Mouse (Mus musculus) embryonic facial prominence, embryonic 10.5 days (tissue): ENCODE data around the gene Ip6k3. TPM values are rescaled to one million over a fixed set of nuclear protein-coding genes. Genes with fewer than 3 reads are reported as not detected.

Experiments used
- DNase-seq: peaks from one replicate; pipeline ENCODE4 v3.0.0-alpha.2; 2017; ENCODE audit warnings: low spot score
- H3K27ac ChIP-seq: fragments of 300-500 bp; sonication (generic); replicated peaks from 2 replicates; pipeline ENCODE4 v1.5.1; 2016; ENCODE audit warnings: mild to moderate bottlenecking
- H3K27me3 ChIP-seq: fragments of 300-500 bp; sonication (generic); replicated peaks from 2 replicates; pipeline ENCODE4 v1.6.1; 2016; ENCODE audit warnings: low read depth, mild to moderate bottlenecking; ENCODE audit not compliant: poor library complexity, severe bottlenecking
- H3K36me3 ChIP-seq: fragments of 300-500 bp; sonication (generic); replicated peaks from 2 replicates; pipeline ENCODE4 v1.6.1; 2016; ENCODE audit warnings: mild to moderate bottlenecking, moderate library complexity
- H3K4me1 ChIP-seq: fragments of 300-500 bp; sonication (generic); 2 replicates; pipeline ENCODE4 v1.6.1; 2016
- H3K4me3 ChIP-seq: fragments of 300-500 bp; sonication (generic); 2 replicates; pipeline ENCODE4 v1.5.1; 2016; ENCODE audit warnings: mild to moderate bottlenecking, moderate library complexity
- H3K9me3 ChIP-seq: fragments of 300-500 bp; sonication (generic); 2 replicates; pipeline ENCODE4 v1.6.1; 2016; ENCODE audit warnings: mild to moderate bottlenecking
- WGBS: fragments of 180-500 bp; shearing (Covaris S2); methylation state at CpG from one replicate; pipeline ENCODE4 v1.1.7; 2016; 5-methylcytosine and 5-hydroxymethylcytosine counted together
- polyA plus RNA-seq: library from polyadenylated mRNA; unstranded; fragments of >200 nt; fragmentation: Nextera tagmentation; extraction: Ambion mirVana; gene quantifications from 2 replicates; pipeline ENCODE4 v1.2.1, GENCODE M21; 2016

Gene Ip6k3
- polyA plus RNA-seq, 1 experiment from 2014 or later, result not detected

DNA sequence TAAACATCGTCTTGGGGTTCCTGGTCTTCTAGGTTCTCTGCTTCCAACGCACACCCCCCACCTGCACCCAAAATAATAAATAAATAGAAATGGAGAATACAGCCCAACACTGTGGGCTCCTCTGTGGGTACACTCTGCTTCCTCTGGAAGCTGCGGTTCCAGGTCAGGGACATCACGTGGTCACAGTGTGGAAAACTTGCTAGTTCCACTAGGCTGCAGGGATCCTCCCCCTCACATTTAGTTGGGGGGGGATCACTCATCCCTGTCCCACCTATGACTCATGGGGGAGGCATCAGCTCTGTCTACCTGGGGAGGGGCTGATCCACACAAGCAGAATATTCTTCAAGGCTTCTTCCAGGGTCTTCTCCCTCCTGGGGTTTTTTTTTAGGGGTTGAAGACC is 23.4 kb downstream of the Ip6k3 start:
- no peak for DNase-seq
- no peak overlapping the region for H3K4me3 ChIP-seq
- H3K27me3 ChIP-seq, result peaks cover 21% of the 10 kb centered on the region; the same call in 1 of the 2 replicates
- H3K9me3 ChIP-seq, result no peaks in the 10 kb centered on the region
- WGBS, result 89% methylated on average over 4 of the region's 4 CpGs
- no peak overlapping the region for H3K27ac ChIP-seq
- H3K36me3 ChIP-seq, result no peaks in the 10 kb centered on the region
- peaks cover 58% of the 10 kb centered on the region for H3K4me1 ChIP-seq

GRCm38 (mm10) chr17:27141971-27142450 is 25.6 kb downstream of the Ip6k3 start:
- no peaks in the 10 kb centered on the region for H3K9me3 ChIP-seq
- H3K36me3 ChIP-seq, result no peaks in the 10 kb centered on the region
- 60% methylated on average over 10 of the region's 10 CpGs for WGBS
- H3K27me3 ChIP-seq, result peaks cover 25% of the 10 kb centered on the region; the same call in 1 of the 2 replicates
- H3K4me1 ChIP-seq, result peaks cover 49% of the 10 kb centered on the region
- H3K27ac ChIP-seq, result peak overlapping the region; percentile 25
- DNase-seq, result no peak
- H3K4me3 ChIP-seq, result no peak overlapping the region

DNA sequence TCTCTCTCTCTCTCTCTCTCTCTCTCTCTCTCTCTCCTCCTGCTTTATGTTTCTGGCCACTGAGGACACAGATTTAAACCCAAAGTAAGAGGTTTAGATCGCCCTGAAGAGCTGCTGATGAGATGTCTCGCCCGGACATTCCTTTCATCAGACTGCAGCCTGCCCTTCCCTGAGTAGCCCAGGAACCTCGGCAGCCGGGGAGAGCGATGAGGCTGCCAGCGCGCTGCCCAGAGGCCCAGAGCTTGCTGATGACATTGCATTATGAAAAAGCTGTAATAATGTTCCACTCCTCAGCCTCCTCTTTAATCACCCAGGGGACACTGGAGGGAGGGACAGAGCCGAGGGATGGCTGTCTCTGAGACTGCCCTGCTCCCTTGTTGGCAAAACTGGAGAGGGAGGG is 27.3 kb downstream of the Ip6k3 start:
- DNase-seq, result no peak
- H3K27me3 ChIP-seq, result peaks cover 30% of the 10 kb centered on the region; the same call in 1 of the 2 replicates
- WGBS, result 65% methylated on average over 9 of the region's 9 CpGs
- 0 out of 2 replicates have a peak overlapping the region, but pooled peaks have one; percentile 6 for H3K27ac ChIP-seq
- peaks cover 35% of the 10 kb centered on the region for H3K4me1 ChIP-seq
- no peak overlapping the region for H3K4me3 ChIP-seq
- H3K9me3 ChIP-seq, result no peaks in the 10 kb centered on the region
- no peaks in the 10 kb centered on the region for H3K36me3 ChIP-seq

- no peaks in the 10 kb centered on the region for H3K9me3 ChIP-seq
- H3K27ac ChIP-seq, result no peak overlapping the region
- 65% methylated on average over 7 of the region's 7 CpGs for WGBS
- no peak for DNase-seq
- peaks cover 28% of the 10 kb centered on the region; the same call in 1 of the 2 replicates for H3K27me3 ChIP-seq
- no peaks in the 10 kb centered on the region for H3K36me3 ChIP-seq
- H3K4me3 ChIP-seq, result no peak overlapping the region
- peaks cover 42% of the 10 kb centered on the region for H3K4me1 ChIP-seq
Measured at GRCm38 (mm10) chr17:27139304-27139703, 28.3 kb downstream of the Ip6k3 start.

DNA sequence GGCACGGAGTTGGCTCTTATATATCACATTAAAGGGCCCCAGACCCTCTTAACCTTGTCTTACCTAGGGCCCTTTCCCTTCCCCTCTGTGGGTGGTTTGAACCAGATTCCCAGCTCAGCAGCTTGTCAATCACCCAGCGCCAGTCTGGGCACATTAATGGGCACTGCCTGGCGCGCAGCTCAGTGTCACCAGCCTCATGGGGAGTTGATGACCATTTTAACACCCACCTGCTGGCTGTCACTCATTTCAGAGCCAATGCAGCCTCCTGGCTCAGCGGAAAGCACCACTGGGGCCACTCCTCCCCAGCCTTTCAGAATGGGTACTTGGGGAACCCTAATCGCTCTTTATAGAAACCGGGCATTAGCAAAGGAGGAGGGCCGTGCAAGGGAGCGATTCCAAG is 29.2 kb downstream of the Ip6k3 start:
- Histone ChIP-seq H3K4me3 (no peak overlapping the region), H3K4me1 (peaks cover 47% of the 10 kb centered on the region), H3K27me3 (peaks cover 26% of the 10 kb centered on the region; the same call in 1 of the 2 replicates), H3K36me3 (no peaks in the 10 kb centered on the region), H3K9me3 (no peaks in the 10 kb centered on the region), H3K27ac (no peak overlapping the region)
- WGBS, result 73% methylated on average over 9 of the region's 9 CpGs
- no peak for DNase-seq

GRCm38 (mm10) chr17:27134715-27135114 is 32.9 kb downstream of the Ip6k3 start:
- DNase-seq, result no peak
- Histone ChIP-seq H3K4me1 (peaks cover 62% of the 10 kb centered on the region), H3K27ac (peak overlapping the region; percentile 32; the same call in 1 of the 2 replicates), H3K36me3 (peaks cover 19% of the 10 kb centered on the region), H3K9me3 (no peaks in the 10 kb centered on the region), H3K27me3 (peaks cover 17% of the 10 kb centered on the region; the same call in 1 of the 2 replicates), H3K4me3 (no peak overlapping the region)
- WGBS, result 24% methylated on average over 3 of the region's 3 CpGs

- DNase-seq, result no peak
- H3K27ac ChIP-seq, result peak overlapping the region; percentile 98
- H3K9me3 ChIP-seq, result no peaks in the 10 kb centered on the region
- H3K27me3 ChIP-seq, result peaks cover 17% of the 10 kb centered on the region; the same call in 1 of the 2 replicates
- H3K4me1 ChIP-seq, result peaks cover 57% of the 10 kb centered on the region
- WGBS, result 33% methylated on average over 9 of the region's 9 CpGs
- H3K4me3 ChIP-seq, result peak overlapping the region; percentile 83
- peaks cover 24% of the 10 kb centered on the region for H3K36me3 ChIP-seq
Measured at GRCm38 (mm10) chr17:27134187-27134586, 33.4 kb downstream of the Ip6k3 start.

DNA sequence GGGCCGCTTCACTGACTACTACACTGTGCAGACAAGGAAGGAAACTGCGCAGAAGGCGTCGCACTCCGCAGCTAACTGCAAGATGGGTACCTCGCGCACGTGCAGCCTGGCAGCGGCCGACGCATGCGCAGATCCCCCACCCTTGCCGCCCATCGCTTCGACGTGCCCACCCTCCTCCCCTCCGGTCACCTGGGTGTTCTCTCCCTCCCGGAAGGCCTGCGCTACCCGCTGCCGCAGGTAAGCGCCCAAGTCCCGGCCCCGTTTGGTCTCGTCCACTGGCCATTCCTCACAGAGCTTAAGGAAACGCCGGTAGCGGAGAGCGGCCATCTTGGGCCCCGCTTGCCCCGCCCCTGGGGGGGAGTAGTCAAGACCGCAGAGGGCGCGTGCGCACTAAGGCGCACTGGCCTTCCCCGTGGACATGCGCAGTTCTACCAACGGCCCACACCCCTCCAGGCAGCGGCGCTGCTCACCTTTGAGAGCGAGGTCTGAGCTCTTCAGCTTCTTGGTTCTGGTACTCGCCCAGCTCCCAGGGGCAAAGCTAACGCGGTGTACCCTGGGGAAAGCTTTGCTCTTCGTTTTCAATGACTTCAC is 33.9 kb downstream of the Ip6k3 start, which contains the start of gene Uqcc2:
Gene Uqcc2 (minus strand): TSS at position 366 of the 591 bp plus-strand sequence.
- under 1% methylated on average over 46 of the region's 46 CpGs for WGBS
- peaks cover 17% of the 10 kb centered on the region; the same call in 1 of the 2 replicates for H3K27me3 ChIP-seq
- DNase-seq, result peak; percentile 98
- peaks cover 29% of the 10 kb centered on the region for H3K36me3 ChIP-seq
- H3K9me3 ChIP-seq, result no peaks in the 10 kb centered on the region
- H3K4me1 ChIP-seq, result peaks cover 55% of the 10 kb centered on the region
- H3K4me3 ChIP-seq, result peak within 1 kb of the TSS; percentile 83
- H3K27ac ChIP-seq, result peak within 1 kb of the TSS; percentile 98

DNA sequence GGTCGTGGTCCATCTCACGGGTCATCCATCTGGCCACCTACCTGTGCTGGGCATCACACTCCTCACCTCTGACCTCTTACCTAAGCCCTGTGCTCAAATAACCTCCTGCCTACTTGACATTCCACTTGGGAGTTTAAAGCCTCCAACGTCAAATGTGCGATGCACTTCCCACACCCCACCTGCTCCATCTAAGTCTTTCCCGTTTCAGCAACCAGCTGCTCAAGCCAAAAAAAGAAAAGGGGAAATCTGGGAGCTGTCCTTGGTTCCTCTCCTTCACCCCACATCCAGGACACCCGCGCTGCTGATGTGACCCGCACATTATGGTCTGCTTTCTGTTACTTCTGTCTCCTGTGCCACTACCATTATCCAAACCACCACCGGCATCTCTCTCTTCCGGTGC is 35.4 kb downstream of the Ip6k3 start:
- Histone ChIP-seq H3K4me1 (peaks cover 61% of the 10 kb centered on the region), H3K36me3 (peaks cover 40% of the 10 kb centered on the region), H3K9me3 (no peaks in the 10 kb centered on the region), H3K27me3 (peaks cover 12% of the 10 kb centered on the region; the same call in 1 of the 2 replicates), H3K27ac (no peak overlapping the region), H3K4me3 (0 out of 2 replicates have a peak overlapping the region, but pooled peaks have one; percentile 83)
- DNase-seq, result no peak
- 89% methylated on average over 10 of the region's 10 CpGs for WGBS

GRCm38 (mm10) chr17:27131240-27131665 is 36.3 kb downstream of the Ip6k3 start:
- H3K27ac ChIP-seq, result no peak overlapping the region
- H3K9me3 ChIP-seq, result no peaks in the 10 kb centered on the region
- peaks cover 63% of the 10 kb centered on the region for H3K4me1 ChIP-seq
- peaks cover 12% of the 10 kb centered on the region; the same call in 1 of the 2 replicates for H3K27me3 ChIP-seq
- no peak for DNase-seq
- no peak overlapping the region for H3K4me3 ChIP-seq
- 90% methylated on average over 10 of the region's 10 CpGs for WGBS
- peaks cover 40% of the 10 kb centered on the region for H3K36me3 ChIP-seq

DNA sequence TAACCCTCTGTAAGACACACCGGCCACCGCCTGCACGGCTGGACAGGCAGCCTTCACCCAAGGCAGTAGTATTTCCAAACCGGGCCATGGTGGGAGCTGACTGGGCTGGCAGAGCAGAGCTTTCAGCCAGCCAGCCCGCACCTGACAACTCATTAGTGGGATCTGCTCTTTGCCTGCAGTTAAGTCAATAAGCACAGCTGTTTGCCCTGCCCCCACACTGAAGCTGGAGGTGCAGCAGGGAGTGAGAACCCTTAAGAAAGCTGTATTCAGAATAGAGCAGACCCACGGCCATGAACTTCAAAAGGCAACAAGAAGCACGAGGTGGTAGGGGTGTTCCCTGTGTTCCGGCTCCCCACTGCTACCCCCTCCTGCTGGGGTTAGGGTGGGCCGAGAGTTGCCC is 37.3 kb downstream of the Ip6k3 start:
- DNase-seq, result no peak
- no peak overlapping the region for H3K4me3 ChIP-seq
- no peak overlapping the region; the same call in 1 of the 2 replicates for H3K27ac ChIP-seq
- 63% methylated on average over 9 of the region's 9 CpGs for WGBS
- peaks cover 5% of the 10 kb centered on the region; the same call in 1 of the 2 replicates for H3K27me3 ChIP-seq
- peaks cover 48% of the 10 kb centered on the region for H3K36me3 ChIP-seq
- H3K4me1 ChIP-seq, result peaks cover 65% of the 10 kb centered on the region
- H3K9me3 ChIP-seq, result no peaks in the 10 kb centered on the region

- Histone ChIP-seq H3K4me1 (peaks cover 61% of the 10 kb centered on the region), H3K4me3 (no peak overlapping the region), H3K27me3 (peaks cover under 1% of the 10 kb centered on the region; the same call in 1 of the 2 replicates), H3K36me3 (peaks cover 52% of the 10 kb centered on the region), H3K27ac (no peak overlapping the region; the same call in 1 of the 2 replicates), H3K9me3 (no peaks in the 10 kb centered on the region)
- WGBS, result 85% methylated on average over 7 of the region's 7 CpGs
- DNase-seq, result no peak
Measured at GRCm38 (mm10) chr17:27129819-27130218, 37.8 kb downstream of the Ip6k3 start.

- 87% methylated on average over 13 of the region's 13 CpGs for WGBS
- no peak overlapping the region for H3K4me3 ChIP-seq
- H3K4me1 ChIP-seq, result peaks cover 56% of the 10 kb centered on the region
- no peak for DNase-seq
- no peak overlapping the region for H3K27ac ChIP-seq
- H3K27me3 ChIP-seq, result no peaks in the 10 kb centered on the region
- no peaks in the 10 kb centered on the region for H3K9me3 ChIP-seq
- H3K36me3 ChIP-seq, result peaks cover 58% of the 10 kb centered on the region
Measured at GRCm38 (mm10) chr17:27129291-27129690, 38.3 kb downstream of the Ip6k3 start.
